Mouse (Mus musculus): ENCODE measurements around the gene Slc25a40. TPM values are rescaled to one million over a fixed set of nuclear protein-coding genes. Genes with fewer than 3 reads are reported as not detected.

Gene Slc25a40
- 10 to 100 TPM in 1 of 2 experiments, 1 to 10 TPM in 1; 9.6 to 10.0 TPM for total RNA-seq (2021)

DNA sequence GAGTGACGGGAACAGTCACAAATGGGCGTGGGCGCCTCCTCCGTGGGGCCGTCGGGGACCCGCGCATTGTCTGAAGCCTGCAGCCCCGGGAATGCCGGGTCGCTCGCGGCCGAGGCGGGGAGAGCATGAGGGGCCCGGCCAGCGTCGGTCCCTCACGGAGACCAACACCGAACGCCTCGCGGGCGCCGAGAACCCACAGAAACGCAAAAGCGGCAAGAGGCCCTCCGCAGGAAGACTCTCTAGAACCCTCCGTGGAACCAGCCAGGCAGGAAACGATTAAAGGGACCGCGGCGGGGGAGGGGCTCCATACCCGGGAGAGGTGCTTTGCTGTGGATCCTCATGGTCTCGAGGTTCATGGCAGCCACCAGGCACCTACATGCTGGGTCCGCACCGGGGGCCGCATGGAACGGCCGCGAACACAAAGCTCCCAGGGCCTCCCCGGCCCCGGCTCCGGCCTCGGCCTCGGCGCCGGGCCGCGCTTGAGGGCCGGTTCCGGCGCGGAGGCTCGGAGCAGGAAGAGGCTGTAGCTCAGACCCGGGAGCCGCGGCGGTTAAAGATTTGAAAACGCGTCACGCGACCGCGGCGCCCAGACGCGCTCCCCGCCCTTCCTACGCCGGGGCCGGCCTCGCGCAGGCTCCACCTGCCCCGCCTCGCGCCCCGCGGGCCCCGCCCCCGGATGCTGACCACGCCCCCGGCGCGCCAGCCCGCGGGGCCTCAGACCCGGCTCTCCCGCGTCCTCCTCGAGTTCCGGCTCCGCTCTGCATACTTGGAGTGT lies at the start of gene Slc25a40, which contains the start of gene Dbf4:
TSS of gene Slc25a40 (plus strand) at position 694 of the 775 bp plus-strand sequence.
TSS of gene Dbf4 (minus strand) at position 560 of the 775 bp plus-strand sequence.
- intact Hi-C loops (cut with DNase I) = loop anchor here (5.0 to 10.0 kb wide), 5 partner anchors 202 to 742 kb away; partner anchors contain the start of genes Crot, Dmtf1 and Rundc3b
- DNase-seq = peak; percentile 95

DNA sequence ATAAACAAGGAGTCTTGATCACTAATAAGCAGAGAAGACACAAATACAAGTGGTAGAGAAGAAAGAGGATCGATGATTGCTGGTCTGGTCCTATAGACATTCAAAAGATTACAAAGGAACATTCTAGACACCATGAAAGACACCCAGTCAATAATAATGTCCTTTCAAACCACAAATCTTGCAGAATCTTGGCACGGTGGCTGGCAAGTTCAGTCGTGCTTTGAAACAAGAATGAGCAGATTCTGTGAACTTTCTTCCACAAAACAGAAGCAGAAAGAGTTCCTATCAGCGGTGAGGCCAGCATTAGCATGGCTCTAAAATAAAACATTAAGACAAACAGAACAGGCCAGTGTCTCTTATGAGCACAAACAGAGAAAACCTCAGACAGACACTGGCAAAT lies 49.2 kb upstream of the Slc25a40 start:
- DNase-seq = no peak
- intact Hi-C loops (cut with DNase I) = no loop called here

DNA sequence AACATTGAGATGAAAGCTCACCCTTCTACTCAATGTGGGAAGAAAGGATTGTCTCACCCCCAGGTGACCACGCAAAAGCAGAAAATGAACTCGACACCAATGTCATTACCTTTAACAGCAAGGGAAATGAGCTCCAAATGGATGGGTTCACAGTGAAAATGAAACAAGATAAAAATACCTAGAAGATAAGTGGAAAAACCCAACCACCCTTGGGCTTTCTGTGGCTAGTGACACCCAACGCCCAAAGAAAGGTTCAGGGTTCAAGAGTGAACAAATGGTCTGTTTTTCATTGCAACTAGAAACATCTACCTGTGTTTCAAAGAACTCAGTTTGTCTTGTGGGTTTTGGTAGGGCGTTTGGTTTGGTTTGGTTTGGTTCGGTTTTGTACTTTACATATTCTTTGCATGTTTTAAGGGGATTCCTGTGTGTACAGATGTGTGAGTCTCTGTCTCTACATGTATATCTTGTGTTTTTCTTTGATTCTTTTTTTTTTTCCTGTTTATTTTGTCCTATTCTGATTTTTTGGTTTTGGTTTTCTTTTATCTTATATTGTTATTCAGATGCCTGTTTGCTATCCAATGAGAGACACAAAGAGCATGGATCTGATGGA lies 48.2 kb upstream of the Slc25a40 start:
- DNase-seq = no peak
- intact Hi-C loops (cut with DNase I) = no loop called here

DNA sequence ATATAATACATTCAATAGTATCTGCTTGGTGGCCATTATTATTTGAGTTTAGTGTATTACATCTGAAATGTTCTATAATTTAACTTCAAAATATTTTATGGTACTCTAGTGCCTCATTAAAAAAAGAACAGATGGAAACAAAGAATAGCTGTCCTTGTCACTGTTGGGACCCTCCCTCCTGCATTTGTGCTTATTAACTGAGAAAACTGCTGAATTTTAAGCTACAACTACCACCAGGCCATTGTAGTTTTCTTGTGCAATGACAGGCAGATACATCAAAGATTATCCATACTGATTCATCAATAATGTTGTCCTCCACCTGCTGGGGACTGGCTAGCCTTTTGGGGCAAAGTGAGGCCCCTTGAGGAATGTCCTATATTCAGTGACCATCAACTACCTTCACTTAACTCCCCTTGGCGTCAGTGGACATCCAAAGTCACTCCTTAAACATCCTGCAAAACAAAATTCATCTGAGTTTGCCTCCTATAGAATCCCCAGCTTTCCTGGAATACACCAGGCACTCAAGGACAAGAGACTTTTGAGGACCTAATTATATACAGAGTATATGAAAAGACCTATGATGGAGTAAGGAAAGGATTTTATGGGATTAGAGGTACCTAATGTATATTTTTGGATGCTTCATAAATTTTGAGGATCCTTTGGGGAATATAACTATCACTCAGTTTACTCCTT lies 28.6 kb upstream of the Slc25a40 start:
- intact Hi-C loops (cut with DNase I) = no loop called here
- DNase-seq = no peak

DNA sequence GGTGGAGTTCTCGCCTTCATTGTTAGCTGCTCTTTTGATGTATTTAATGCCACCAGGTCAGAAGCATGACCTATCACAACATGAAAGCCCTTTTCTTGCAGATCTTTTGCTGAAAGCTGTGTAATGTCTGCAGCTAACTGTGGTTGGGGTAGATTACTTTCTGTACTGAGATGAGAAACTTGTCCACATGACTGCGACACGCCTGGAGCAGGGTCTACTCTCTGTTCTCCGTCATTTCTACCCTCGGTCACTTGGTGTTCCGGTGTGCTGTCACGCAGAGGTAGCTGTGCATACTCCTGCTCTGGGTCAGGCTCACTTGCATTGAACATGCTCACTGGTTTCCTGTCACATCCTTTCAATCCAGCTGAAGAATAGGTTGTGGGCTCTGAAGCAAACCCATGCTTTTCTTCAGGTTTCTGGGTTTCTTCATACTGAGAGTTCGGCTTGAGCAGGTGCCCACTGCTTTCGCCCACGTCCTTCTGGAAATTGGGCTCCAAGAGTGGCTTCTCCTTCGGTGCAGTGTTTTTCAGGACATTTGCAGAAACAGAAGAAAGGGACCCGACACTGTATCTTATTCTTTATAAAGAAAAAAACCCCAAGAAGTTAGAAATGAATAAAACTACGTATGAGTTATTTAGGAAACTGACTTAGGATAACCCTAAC lies 24.9 kb upstream of the Slc25a40 start:
- DNase-seq = no peak
- intact Hi-C loops (cut with DNase I) = no loop called here

DNA sequence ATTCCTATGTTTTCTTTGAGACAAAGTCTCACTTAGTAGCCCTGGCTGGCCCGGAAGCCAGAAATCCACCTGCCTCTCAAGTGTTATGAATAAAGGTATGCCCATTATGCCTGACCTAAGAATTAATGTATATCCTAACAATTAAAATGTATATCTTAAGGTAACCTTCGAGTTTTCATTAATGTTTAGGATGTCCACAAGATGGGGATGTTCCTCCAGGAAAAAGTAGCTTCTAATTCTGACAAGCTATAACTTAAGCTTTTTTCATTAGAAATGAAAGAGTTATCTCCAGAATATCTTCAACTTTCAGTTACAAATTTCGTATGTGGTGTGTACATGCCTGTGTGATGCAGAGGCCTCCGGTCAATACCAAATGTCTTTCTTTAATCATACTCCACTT lies 13.9 kb upstream of the Slc25a40 start:
- DNase-seq = no peak

DNA sequence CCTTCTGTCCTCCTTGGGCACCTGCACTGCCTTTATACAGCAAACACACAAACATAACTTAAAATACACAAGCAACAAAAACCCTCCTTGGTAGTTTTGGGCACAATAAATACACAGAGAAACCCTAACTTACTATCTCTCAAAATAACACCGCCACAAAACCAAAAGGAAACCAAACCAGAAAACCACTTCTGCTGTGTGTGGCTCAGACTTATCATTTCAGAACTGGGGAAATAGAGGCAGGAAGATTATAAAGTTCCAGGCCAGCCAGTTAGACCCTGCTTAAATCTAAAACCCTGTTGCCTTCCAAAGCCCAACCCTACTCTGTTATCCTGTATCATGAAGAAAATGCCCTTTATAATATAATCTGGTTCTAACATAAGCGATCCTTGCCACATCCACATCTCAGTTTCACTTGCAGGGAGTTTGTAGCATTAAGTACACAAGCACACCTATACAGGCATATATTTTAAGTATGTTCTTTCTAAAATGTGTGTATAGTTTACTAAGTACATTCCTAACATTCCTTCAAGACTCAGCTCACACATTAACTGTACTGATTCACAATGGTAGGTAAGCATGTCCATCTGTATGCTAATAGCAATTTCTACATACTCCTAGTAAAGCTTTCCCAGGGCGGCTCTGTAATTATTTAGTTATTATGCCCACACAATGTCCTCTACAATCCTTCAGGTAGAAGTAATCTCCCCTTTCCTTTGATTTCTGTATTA lies 5.8 kb upstream of the Slc25a40 start:
- intact Hi-C loops (cut with DNase I) = no loop called here
- no peak for DNase-seq

More for the DNA sequence above, 13.9 kb upstream of the Slc25a40 start:
- intact Hi-C loops (cut with DNase I) = no loop called here

DNA sequence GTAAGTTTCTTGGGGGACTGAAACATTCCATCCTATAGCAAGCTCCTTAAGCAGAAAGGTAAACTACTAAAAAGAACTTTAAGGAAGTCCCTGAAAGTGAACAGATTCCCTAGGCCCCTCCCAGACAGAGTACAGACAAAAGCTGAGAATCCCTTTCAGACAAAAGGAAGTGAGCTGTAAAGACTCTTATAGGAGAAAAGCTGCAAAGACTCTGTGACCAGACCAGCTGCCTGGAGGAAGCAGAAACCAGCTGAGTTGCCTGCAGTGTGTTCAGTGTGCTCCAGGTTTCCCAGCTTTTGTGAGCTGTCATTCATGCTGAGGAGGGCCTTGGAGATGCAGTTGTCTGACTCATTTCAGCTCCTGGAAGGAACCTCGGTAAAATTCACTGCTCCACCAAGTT lies 5.2 kb upstream of the Slc25a40 start:
- no peak for DNase-seq
- intact Hi-C loops (cut with DNase I) = no loop called here

DNA sequence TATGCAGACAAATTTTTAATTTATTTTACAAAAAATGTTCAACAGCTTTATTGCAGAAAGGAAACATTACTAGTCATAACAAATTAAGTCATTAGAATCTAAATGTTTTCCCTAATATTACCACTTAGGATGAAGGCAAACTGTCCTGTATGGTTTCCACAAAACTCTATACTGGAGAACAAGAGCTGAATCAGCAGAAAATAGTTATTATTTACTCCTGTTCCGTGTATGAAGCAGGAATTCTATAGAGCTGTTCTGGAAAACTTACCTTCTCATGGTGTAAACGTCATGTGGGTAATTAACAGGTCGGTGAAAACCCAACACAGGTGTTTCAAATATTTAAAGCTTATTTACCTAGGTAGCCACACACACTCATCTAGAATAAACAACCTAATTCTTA lies 1.2 kb upstream of the Slc25a40 start:
- DNase-seq = no peak
- intact Hi-C loops (cut with DNase I) = loop anchor here (5.0 to 10.0 kb wide), 5 partner anchors 203 to 743 kb away; partner anchors contain the start of genes Crot, Dmtf1 and Rundc3b

DNA sequence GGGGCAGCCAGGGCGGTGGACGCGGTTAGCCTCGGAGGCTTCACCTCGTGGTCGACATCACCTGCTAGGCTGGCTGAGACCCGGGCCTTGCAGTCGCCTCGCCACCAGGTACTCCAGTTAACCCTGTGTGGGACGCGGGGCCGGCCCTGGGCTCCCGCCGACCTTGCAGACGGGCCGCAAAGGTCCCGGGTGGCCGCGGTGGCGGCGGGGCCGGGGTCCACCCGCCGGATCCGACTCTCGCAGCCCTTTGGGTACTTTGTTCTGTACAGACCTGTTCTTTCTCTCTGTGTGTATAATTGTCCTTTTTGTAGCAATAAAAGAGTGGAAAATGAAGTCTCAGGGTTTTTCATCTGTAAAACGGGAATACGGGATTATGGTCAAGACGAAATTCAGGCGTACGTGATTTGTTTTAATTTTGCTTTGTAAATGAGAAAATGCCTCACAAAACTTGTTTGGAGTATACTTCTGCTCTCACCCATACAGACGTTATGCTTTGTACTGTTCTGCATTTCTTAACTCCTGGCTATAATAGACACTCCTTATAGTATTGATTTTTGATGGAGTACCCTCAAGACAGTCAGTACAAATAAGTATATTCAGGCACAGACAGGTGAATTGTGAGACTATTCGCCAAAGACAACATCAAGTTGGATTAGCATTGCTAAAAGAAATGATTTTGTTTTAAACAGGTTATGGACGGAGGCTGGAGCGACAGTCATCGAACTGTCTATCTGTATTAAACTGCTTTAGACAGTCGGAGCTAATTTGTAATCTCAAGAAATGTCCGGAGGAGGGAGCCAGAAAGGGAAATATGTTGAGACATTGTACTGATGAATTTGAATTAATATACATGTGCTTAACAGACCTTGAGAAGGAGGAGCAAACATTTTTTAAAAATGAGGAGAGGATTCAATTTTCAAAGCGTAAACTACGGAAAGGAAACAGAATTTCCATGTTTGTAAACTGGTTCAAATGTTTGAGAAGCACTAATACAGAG lies 580 bp downstream of the Slc25a40 start:
- intact Hi-C loops (cut with DNase I) = loop anchor here (5.0 to 10.0 kb wide), 5 partner anchors 202 to 742 kb away; partner anchors contain the start of genes Crot, Dmtf1 and Rundc3b
- DNase-seq = no peak

DNA sequence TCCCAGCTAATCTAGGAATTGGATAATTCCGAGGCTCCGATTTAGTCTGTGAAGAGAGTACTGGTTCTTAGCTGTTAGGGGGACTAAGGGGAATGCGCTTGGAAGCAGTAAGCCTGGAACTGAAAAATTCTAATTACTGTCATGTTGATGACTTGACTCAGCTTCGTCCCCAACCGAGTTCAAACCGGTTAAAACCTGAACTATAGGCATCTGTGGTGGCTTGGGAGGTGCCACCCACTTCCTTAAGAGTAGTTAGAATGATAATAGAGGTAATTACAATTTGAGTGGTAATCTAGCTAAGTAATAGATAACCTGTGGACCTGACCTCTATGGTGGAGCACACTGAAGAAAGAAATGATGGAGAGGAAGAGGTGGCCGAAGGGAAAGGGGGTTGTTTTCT lies 1.5 kb downstream of the Slc25a40 start:
- intact Hi-C loops (cut with DNase I) = loop anchor here (5.0 to 10.0 kb wide), 5 partner anchors 201 to 741 kb away; partner anchors contain the start of genes Crot, Dmtf1 and Rundc3b
- no peak for DNase-seq

DNA sequence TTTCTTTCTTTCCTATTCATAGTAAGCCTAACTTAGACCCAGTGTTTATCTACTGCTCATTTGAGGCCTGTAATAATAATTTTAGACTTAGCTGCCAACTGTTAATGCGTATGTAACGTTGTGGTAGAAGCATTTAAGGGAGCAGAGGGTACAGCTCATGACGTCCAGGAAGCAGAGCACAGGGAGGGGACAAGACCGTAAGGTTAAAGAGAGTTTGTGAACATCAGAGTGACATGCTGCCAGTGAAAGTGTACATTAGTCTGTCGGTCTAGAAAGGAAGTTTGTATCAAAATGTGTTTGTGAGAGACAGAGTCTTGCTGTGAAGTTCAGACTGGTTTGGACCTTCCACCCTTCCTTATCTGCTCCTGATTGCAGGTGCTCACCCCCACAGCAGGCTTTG lies 3.2 kb downstream of the Slc25a40 start:
- intact Hi-C loops (cut with DNase I) = loop anchor here (10.0 kb wide), 3 partner anchors 199 to 739 kb away; partner anchors contain the start of genes Crot, Dmtf1 and Rundc3b
- DNase-seq = no peak

DNA sequence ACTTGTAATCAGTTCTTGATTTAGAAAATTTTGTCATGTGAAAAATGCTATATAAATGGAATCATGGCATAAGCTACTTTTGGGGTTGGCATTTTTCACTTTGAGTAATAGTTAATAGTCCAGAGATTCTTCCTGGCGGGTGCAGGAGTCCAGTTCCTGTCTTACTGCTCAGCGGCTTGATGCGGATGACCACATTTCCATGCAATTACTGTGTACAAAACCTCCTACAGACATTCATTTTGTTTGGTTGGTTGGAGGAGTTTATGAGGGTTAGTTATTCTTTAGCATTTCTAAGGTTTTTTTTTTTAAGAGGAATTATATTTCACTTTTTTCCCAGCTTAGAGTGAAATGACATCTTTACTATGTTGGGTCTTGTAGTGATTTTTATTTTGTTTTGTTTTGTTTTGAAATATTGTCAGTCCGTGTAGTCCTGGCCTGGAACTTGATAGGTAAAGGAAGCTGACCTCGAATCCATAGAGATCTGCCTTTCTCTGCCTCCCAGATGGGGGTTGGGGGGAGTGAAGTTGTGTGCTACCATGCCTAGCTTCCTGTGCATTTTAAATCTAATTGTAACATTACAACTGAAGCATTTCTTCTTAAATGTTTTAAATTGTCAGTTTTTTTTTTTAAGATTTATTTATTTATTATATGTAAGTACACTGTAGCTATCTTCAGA lies 15.0 kb downstream of the Slc25a40 start:
- DNase-seq = no peak
- intact Hi-C loops (cut with DNase I) = no loop called here

DNA sequence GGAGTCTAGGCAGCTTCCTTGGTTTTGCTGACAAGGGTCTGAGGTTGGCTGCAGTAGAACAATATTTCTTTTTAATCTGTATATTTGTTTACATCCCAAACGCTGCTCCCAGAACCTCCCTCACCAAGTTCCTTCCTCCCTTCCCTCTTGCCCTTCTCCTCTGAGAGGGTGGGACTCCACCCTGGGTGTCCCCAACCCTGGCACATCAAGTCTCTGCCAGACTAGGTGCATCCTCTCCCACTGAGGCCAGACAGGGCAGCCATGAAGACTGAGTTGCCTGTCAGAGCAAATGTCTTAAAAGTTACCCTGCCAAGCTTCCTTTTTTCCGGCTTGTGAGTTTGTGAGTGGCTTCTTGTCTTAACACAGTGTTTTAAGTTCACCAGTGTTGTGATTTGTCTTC lies 16.4 kb downstream of the Slc25a40 start:
- DNase-seq = no peak
- intact Hi-C loops (cut with DNase I) = no loop called here

DNA sequence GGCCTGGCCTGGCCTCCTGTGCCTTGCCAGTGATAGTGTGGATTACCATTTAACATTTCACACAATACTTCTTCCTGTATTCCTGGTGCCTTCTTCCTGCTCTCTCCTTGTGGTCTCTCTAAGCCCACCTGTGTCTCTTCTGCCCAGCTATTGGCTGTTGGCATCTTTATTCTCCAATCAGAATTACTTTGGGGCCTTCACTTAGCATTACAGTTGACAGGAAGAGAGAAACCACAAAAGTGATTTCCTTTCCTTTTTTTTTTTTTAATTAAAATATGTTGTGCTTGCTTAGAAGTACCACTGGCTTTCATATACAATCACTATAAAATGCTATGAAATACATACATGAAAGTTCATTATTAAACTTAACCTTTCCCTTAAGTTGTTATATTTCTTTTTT lies 32.9 kb downstream of the Slc25a40 start:
- intact Hi-C loops (cut with DNase I) = no loop called here
- no peak for DNase-seq

DNA sequence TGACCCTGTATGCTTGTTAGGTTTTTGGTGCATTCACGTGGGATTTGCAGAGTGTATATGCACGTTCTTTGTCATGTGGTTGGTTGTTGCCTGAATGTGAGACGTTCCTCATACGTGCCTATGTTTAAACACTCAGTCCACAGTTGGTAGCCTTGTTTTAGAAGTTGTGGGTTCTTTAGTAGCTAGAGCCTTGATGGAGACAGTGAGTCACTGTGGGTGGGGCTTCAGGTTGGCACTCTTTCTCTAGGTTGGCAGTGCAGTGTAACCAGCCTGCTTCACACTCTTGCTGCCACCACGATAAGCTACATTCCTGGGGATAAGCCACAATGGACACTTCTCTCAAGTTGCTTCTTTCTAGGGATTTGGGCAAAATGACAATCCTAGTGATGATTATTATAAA lies 33.9 kb downstream of the Slc25a40 start:
- intact Hi-C loops (cut with DNase I) = no loop called here
- DNase-seq = no peak

DNA sequence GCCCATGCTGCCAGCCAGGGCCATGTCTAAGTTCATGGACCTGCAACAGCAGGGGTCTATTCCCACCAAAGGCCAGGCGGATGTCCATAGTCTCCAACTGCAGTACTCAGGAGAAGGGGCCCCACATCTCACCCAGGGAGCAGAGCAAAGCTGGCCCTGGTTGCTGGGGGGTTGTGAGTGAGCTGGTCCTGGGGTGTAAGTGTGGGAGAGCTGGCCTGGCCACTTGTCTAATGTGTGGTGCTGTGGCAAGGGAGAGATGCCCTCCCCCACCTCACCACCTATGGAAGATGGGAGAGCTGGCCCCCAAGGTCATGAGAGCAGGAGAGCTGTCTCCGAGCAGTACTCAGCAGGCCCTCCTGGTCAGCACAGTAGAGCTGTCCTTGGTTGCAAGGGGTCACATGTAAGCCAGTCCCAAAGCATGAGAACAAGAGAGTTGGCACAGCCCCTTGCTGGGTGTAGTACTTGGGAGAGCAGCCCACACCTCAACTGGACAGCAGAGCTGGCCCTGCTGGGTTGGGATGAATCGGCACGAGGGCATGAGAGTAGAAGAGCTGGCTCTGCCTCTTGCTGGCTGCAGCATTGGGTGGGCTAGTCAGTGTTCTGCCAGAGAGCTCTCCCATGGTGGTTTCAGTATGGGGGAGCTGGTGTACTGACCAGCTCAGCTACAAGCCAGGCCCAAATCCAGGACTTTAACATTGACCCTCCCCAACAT lies 65.5 kb downstream of the Slc25a40 start:
- no peak for DNase-seq
- intact Hi-C loops (cut with DNase I) = loop anchor here (2.0 to 10.0 kb wide), 3 partner anchors 355 to 939 kb away; no protein-coding TSS in a partner anchor
